Mouse (Mus musculus) MEL (cell line): ENCODE data around the gene Spag7.

Source experiments
- CHD1 ChIP-seq: IDR thresholded peaks from 2 replicates; pipeline ENCODE4 v1.6.1; 2012; ENCODE audit warnings: low read depth, mild to moderate bottlenecking, inconsistent platforms, low read length, improper control_type of control experiment
- CTCF ChIP-seq, 3 experiments: IDR thresholded peaks in 2 of 3; conservative IDR thresholded peaks in 1 of 3; 2 replicates each; pipeline ENCODE4 v1.5.1; 2011 to 2012; ENCODE audit warnings: low read length in 3 of 3, low read depth in 2 of 3, mild to moderate bottlenecking in 2 of 3, improper control_type of control experiment in 1 of 3, inconsistent platforms in 1 of 3, mixed read lengths in 1 of 3, moderate library complexity in 1 of 3; ENCODE audit not compliant: control insufficient read depth in 1 of 3, insufficient read depth in 1 of 3, poor library complexity in 1 of 3, severe bottlenecking in 1 of 3
- EP300 ChIP-seq, 2 experiments: IDR thresholded peaks; 2 replicates each; pipeline ENCODE4 v1.6.1; 2011; ENCODE audit warnings: improper control_type of control experiment in 2 of 2, low read length in 2 of 2, low read depth in 1 of 2, mild to moderate bottlenecking in 1 of 2
- HCFC1 ChIP-seq: IDR thresholded peaks from 2 replicates; pipeline ENCODE4 v1.6.1; 2012; ENCODE audit warnings: low read depth, mild to moderate bottlenecking, inconsistent platforms, low read length, improper control_type of control experiment, moderate library complexity
- MAFK ChIP-seq: IDR thresholded peaks from 2 replicates; pipeline ENCODE4 v1.6.1; 2011; ENCODE audit warnings: low read depth, mild to moderate bottlenecking, low read length, improper control_type of control experiment, borderline replicate concordance
- MEF2A ChIP-seq: IDR thresholded peaks from 2 replicates; pipeline ENCODE4 v1.6.1; 2014; ENCODE audit warnings: low read depth, mild to moderate bottlenecking, inconsistent platforms, low read length, improper control_type of control experiment; ENCODE audit not compliant: poor library complexity, insufficient replicate concordance, severe bottlenecking; ENCODE audit errors: extremely low read depth
- NELFE ChIP-seq: IDR thresholded peaks from 2 replicates; pipeline ENCODE4 v1.6.1; 2011; ENCODE audit warnings: low read depth, low read length, improper control_type of control experiment
- NRF1 ChIP-seq: IDR thresholded peaks from 2 replicates; pipeline ENCODE4 v1.6.1; 2014; ENCODE audit warnings: low read depth, mild to moderate bottlenecking, inconsistent platforms, low read length, improper control_type of control experiment, moderate library complexity; ENCODE audit not compliant: poor library complexity, insufficient read depth, severe bottlenecking
- POLR2A ChIP-seq, 2 experiments: IDR thresholded peaks; 2 replicates each; pipeline ENCODE4 v1.6.1; 2011 to 2012; ENCODE audit warnings: low read length in 2 of 2, mild to moderate bottlenecking in 2 of 2, control low read depth in 1 of 2, improper control_type of control experiment in 1 of 2, low read depth in 1 of 2, moderate library complexity in 1 of 2; ENCODE audit not compliant: control insufficient read depth in 1 of 2, insufficient read depth in 1 of 2, poor library complexity in 1 of 2
- POLR2AphosphoS2 ChIP-seq: IDR thresholded peaks from 2 replicates; pipeline ENCODE4 v1.6.1; 2011; ENCODE audit warnings: low read length, improper control_type of control experiment
- UBTF ChIP-seq: IDR thresholded peaks from 2 replicates; pipeline ENCODE4 v1.6.1; 2012; ENCODE audit warnings: low read depth, mild to moderate bottlenecking, inconsistent platforms, low read length, improper control_type of control experiment, moderate library complexity, borderline replicate concordance; ENCODE audit not compliant: insufficient read depth

DNA sequence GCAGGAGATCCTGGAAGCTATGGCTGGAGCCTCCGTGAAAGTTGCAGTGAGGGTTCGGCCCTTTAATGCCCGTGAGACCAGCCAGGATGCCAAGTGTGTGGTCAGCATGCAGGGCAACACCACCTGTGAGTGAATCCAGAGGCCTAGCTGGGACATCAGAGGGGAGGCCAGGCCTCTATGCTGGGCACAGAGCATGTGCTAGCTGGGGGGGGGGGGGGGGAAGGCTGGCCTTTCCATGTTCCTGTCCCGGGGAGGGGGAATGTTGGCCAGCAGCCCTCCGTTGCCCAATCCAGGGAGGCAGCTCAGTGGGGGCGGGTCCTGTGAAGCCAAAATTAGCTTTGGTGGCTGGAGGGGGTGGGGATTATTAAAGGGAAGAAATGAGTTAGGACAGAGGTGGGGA is 33.6 kb upstream of the Spag7 start:
- TF ChIP-seq MAFK = no peak
- TF ChIP-seq NRF1 = no peak
- TF ChIP-seq CTCF (IDR thresholded peaks at IDR 0.05 in 2 of 3, conservative IDR thresholded peaks at IDR 0.05 in 1 of 3; ENCODE audit: control insufficient read depth in 1 of 3, insufficient read depth in 1 of 3, low read depth in 2 of 3, low read length in 3 of 3, poor library complexity in 1 of 3, severe bottlenecking in 1 of 3) = no peak
- TF ChIP-seq NELFE = no peak
- no peak for TF ChIP-seq UBTF
- no peak for TF ChIP-seq POLR2A (IDR thresholded peaks at IDR 0.05; ENCODE audit: control insufficient read depth in 1 of 2, insufficient read depth in 1 of 2, low read depth in 1 of 2, low read length in 2 of 2, poor library complexity in 1 of 2)
- no peak for TF ChIP-seq MEF2A
- TF ChIP-seq POLR2AphosphoS2 = no peak
- TF ChIP-seq HCFC1 = no peak
- no peak for TF ChIP-seq EP300 (IDR thresholded peaks at IDR 0.05; ENCODE audit: low read depth in 1 of 2, low read length in 2 of 2)
- no peak for TF ChIP-seq CHD1
